Mouse (Mus musculus): Measurements from ENCODE around the gene Insm2. TPM values are rescaled to one million over a fixed set of nuclear protein-coding genes. Genes with fewer than 3 reads are reported as not detected.
"Not testable (repeated sequence)": the region's sequence is repeated elsewhere in the genome, so short reads cannot be mapped to it uniquely, and the experiment has no call there.

Gene Insm2
- polyA plus RNA-seq, 1 experiment from 2014 or later = 0.46 TPM

- Histone ChIP-seq H3K9me3 (replicated peaks) (no peaks in the 10 kb centered on the region), H3K27me3 (ENCODE audit: low read depth, poor library complexity, severe bottlenecking) (no peaks in the 10 kb centered on the region), H3K4me3 (no peak overlapping the region), H3K36me3 (no peaks in the 10 kb centered on the region), H3K4me1 (peaks cover 13% of the 10 kb centered on the region), H3K27ac (replicated peaks) (no peak overlapping the region)
- DNase-seq (ENCODE audit: low spot score) = no peak
- 89% methylated on average over 9 of the region's 9 CpGs for WGBS
Measured at GRCm38 (mm10) chr12:55570646-55571045, 28.6 kb upstream of the Insm2 start.

- H3K27me3 ChIP-seq (ENCODE audit: low read depth, poor library complexity, severe bottlenecking) = no peaks in the 10 kb centered on the region
- no peaks in the 10 kb centered on the region for H3K36me3 ChIP-seq
- no peaks in the 10 kb centered on the region for H3K9me3 ChIP-seq (replicated peaks)
- DNase-seq (ENCODE audit: low spot score) = no peak
- H3K4me3 ChIP-seq = no peak overlapping the region
- no peak overlapping the region for H3K27ac ChIP-seq (replicated peaks)
- 79% methylated on average over 11 of the region's 11 CpGs for WGBS
- H3K4me1 ChIP-seq = peaks cover 13% of the 10 kb centered on the region
Measured at GRCm38 (mm10) chr12:55571181-55571580, 28.0 kb upstream of the Insm2 start.

GRCm38 (mm10) chr12:55571661-55572060 lies 27.6 kb upstream of the Insm2 start:
- DNase-seq (ENCODE audit: low spot score) = no peak
- H3K4me1 ChIP-seq = peaks cover 13% of the 10 kb centered on the region
- no peaks in the 10 kb centered on the region for H3K27me3 ChIP-seq (ENCODE audit: low read depth, poor library complexity, severe bottlenecking)
- H3K36me3 ChIP-seq = no peaks in the 10 kb centered on the region
- H3K27ac ChIP-seq (replicated peaks) = no peak overlapping the region
- H3K9me3 ChIP-seq (replicated peaks) = no peaks in the 10 kb centered on the region
- no peak overlapping the region for H3K4me3 ChIP-seq
- 86% methylated on average over 10 of the region's 10 CpGs for WGBS

- H3K27me3 ChIP-seq (ENCODE audit: low read depth, poor library complexity, severe bottlenecking) = no peaks in the 10 kb centered on the region
- no peaks in the 10 kb centered on the region for H3K9me3 ChIP-seq (replicated peaks)
- H3K4me3 ChIP-seq = no peak overlapping the region
- no peak overlapping the region for H3K27ac ChIP-seq (replicated peaks)
- peaks cover 13% of the 10 kb centered on the region for H3K4me1 ChIP-seq
- DNase-seq (ENCODE audit: low spot score) = no peak
- no peaks in the 10 kb centered on the region for H3K36me3 ChIP-seq
Measured at GRCm38 (mm10) chr12:55573089-55573488, 26.1 kb upstream of the Insm2 start.

- DNase-seq (ENCODE audit: low spot score) = peak; percentile 60
Measured at GRCm38 (mm10) chr12:55573794-55574193, 25.4 kb upstream of the Insm2 start.

GRCm38 (mm10) chr12:55586936-55587335 lies 12.3 kb upstream of the Insm2 start:
- H3K9me3 ChIP-seq (replicated peaks); H3K27me3 ChIP-seq (ENCODE audit: low read depth, poor library complexity, severe bottlenecking); H3K4me3 ChIP-seq; H3K27ac ChIP-seq (replicated peaks); DNase-seq (ENCODE audit: low spot score); H3K36me3 ChIP-seq; H3K4me1 ChIP-seq: not testable (repeated sequence)
- WGBS = 48% methylated on average over 9 of the region's 9 CpGs

More at GRCm38 (mm10) chr12:55573794-55574193, 25.4 kb upstream of the Insm2 start:
- Histone ChIP-seq H3K4me1 (peaks cover 13% of the 10 kb centered on the region), H3K27me3 (ENCODE audit: low read depth, poor library complexity, severe bottlenecking) (no peaks in the 10 kb centered on the region), H3K27ac (replicated peaks) (no peak overlapping the region), H3K4me3 (0 out of 2 replicates have a peak overlapping the region, but pooled peaks have one; percentile 17), H3K36me3 (no peaks in the 10 kb centered on the region), H3K9me3 (replicated peaks) (no peaks in the 10 kb centered on the region)
- 2% methylated on average over 6 of the region's 6 CpGs for WGBS

DNA sequence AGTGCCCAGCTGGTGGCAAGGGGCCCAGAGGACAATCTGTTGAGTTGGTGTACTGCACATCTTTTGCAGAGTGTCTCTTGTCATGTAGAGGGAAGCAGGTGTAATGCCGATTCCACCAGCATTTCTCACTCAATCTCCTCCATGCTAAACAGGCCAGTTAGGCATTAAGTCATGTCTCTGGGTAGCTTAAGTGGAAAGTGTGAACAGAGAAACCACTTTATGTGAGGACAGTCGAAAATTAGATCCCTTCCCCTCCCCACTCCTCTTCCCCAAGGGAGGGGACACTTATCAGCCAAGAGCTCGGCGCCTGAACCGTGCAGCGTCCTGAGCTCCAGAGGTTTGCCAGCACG lies 715 bp upstream of the Insm2 start:
- DNase-seq (ENCODE audit: low spot score) = no peak
- Histone ChIP-seq H3K9me3 (replicated peaks) (no peaks in the 10 kb centered on the region), H3K27me3 (ENCODE audit: low read depth, poor library complexity, severe bottlenecking) (peaks cover 90% of the 10 kb centered on the region), H3K4me1 (peaks cover 30% of the 10 kb centered on the region), H3K4me3 (peak overlapping the region; percentile 64), H3K27ac (replicated peaks) (no peak overlapping the region), H3K36me3 (no peaks in the 10 kb centered on the region)
- WGBS = 7% methylated on average over 7 of the region's 7 CpGs

- WGBS = under 1% methylated on average over 109 of the region's 109 CpGs
- DNase-seq (ENCODE audit: low spot score) = peak; percentile 79
- Histone ChIP-seq H3K4me1 (peaks cover 30% of the 10 kb centered on the region), H3K27ac (replicated peaks) (no peak overlapping the region; the same call in 1 of the 2 replicates), H3K36me3 (no peaks in the 10 kb centered on the region), H3K9me3 (replicated peaks) (no peaks in the 10 kb centered on the region), H3K4me3 (peak overlapping the region; percentile 64), H3K27me3 (ENCODE audit: low read depth, poor library complexity, severe bottlenecking) (peaks cover 85% of the 10 kb centered on the region)
Measured at GRCm38 (mm10) chr12:55599639-55600502, 644 bp downstream of the Insm2 start.

- Histone ChIP-seq H3K27me3 (ENCODE audit: low read depth, poor library complexity, severe bottlenecking) (peaks cover 80% of the 10 kb centered on the region), H3K4me1 (peaks cover 34% of the 10 kb centered on the region), H3K9me3 (replicated peaks) (no peaks in the 10 kb centered on the region), H3K27ac (replicated peaks) (no peak overlapping the region; the same call in 1 of the 2 replicates), H3K4me3 (peak overlapping the region; percentile 64), H3K36me3 (no peaks in the 10 kb centered on the region)
- peak; percentile 44 for DNase-seq (ENCODE audit: low spot score)
- 2% methylated on average over 42 of the region's 42 CpGs for WGBS
Measured at GRCm38 (mm10) chr12:55600503-55600994, 1.3 kb downstream of the Insm2 start.

DNA sequence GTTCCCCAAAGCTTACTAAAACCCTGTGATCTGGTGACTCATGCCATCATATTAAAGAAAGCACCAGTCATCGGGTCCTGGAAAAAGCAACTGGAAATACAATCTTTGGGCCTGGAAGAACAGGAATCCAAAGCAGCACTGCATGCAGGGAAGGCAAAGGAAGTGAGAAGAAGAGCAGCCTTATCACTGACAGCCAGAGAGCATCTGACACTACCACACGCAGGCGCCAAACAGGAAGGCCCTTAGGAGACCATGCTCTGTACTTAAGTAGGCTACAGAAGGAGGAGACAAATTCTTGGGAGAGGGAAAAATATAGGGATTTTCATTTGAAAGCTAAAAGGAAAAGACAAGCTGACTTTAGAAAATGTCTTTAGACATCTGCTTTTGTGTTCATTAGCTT lies 5.2 kb downstream of the Insm2 start:
- no peaks in the 10 kb centered on the region for H3K36me3 ChIP-seq
- H3K9me3 ChIP-seq (replicated peaks) = no peaks in the 10 kb centered on the region
- H3K27ac ChIP-seq (replicated peaks) = no peak overlapping the region
- H3K4me1 ChIP-seq = peaks cover 30% of the 10 kb centered on the region
- 75% methylated on average over 3 of the region's 3 CpGs for WGBS
- H3K4me3 ChIP-seq = no peak overlapping the region
- no peak for DNase-seq (ENCODE audit: low spot score)
- peaks cover 41% of the 10 kb centered on the region for H3K27me3 ChIP-seq (ENCODE audit: low read depth, poor library complexity, severe bottlenecking)

DNA sequence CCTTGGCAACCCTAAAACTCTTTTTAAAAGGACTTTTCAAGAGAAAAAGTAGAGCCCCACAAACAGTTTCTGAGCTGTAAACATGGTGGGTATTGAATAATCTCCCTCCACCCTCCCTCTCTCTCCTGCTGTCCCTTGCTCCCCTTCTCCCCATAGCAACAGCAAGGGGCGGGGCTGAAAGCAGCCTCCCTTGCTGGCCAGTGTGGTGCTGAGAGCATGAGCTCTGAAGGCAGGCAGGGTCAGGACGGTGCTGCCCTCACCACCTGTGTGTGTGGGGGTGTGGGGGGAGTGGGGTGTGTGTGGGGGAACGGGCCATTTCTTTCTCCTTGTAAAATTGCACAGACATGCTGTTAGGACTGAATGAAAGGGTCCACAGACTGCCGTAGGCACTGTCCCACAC lies 8.7 kb downstream of the Insm2 start:
- no peak overlapping the region for H3K4me3 ChIP-seq
- WGBS = 37% methylated on average over 4 of the region's 4 CpGs
- H3K4me1 ChIP-seq = peaks cover 14% of the 10 kb centered on the region
- H3K9me3 ChIP-seq (replicated peaks) = no peaks in the 10 kb centered on the region
- H3K36me3 ChIP-seq = no peaks in the 10 kb centered on the region
- no peak for DNase-seq (ENCODE audit: low spot score)
- no peak overlapping the region for H3K27ac ChIP-seq (replicated peaks)
- H3K27me3 ChIP-seq (ENCODE audit: low read depth, poor library complexity, severe bottlenecking) = peaks cover 6% of the 10 kb centered on the region

GRCm38 (mm10) chr12:55610812-55611211 lies 11.6 kb downstream of the Insm2 start:
- WGBS = 65% methylated on average over 2 of the region's 2 CpGs
- no peaks in the 10 kb centered on the region for H3K9me3 ChIP-seq (replicated peaks)
- DNase-seq (ENCODE audit: low spot score) = no peak
- H3K4me3 ChIP-seq = no peak overlapping the region
- H3K27ac ChIP-seq (replicated peaks) = no peak overlapping the region
- no peaks in the 10 kb centered on the region for H3K27me3 ChIP-seq (ENCODE audit: low read depth, poor library complexity, severe bottlenecking)
- H3K36me3 ChIP-seq = no peaks in the 10 kb centered on the region
- peaks cover 7% of the 10 kb centered on the region for H3K4me1 ChIP-seq

- Histone ChIP-seq H3K4me3 (no peak overlapping the region), H3K36me3 (no peaks in the 10 kb centered on the region), H3K4me1 (peaks cover 15% of the 10 kb centered on the region), H3K27ac (replicated peaks) (no peak overlapping the region), H3K27me3 (ENCODE audit: low read depth, poor library complexity, severe bottlenecking) (no peaks in the 10 kb centered on the region), H3K9me3 (replicated peaks) (no peaks in the 10 kb centered on the region)
- DNase-seq (ENCODE audit: low spot score) = no peak
- WGBS = 64% methylated on average over 2 of the region's 2 CpGs
Measured at GRCm38 (mm10) chr12:55620321-55620720, 21.1 kb downstream of the Insm2 start.

Measured in midbrain, embryonic 10.5 days (tissue).